Mouse (Mus musculus): ENCODE data around the gene Dock6.
"Not testable (repeated sequence)": the region's sequence is repeated elsewhere in the genome, so short reads cannot be mapped to it uniquely, and the experiment has no call there.

Gene Dock6

DNA sequence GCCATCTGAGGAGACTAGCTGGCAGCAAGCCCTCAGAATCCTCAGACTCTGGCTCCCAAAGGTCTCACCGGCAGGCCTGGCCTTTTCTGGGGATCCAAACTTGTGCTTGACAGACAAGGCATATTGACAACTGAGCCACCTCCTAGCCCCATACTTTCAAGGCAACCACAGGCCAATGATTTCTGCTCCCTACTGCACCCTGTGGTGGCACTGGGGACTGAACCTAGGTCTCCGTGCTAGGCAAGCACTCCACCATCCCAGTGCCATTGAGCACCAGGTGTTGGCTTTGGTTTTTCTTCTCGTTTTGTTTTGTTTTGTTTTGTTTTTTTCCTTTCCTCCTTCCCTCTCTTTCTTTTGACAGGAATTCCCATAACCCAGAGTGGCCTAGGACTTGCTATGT, 43.9 kb downstream of the Dock6 start:
- no peak for DNase-seq (ENCODE audit: low spot score)

DNA sequence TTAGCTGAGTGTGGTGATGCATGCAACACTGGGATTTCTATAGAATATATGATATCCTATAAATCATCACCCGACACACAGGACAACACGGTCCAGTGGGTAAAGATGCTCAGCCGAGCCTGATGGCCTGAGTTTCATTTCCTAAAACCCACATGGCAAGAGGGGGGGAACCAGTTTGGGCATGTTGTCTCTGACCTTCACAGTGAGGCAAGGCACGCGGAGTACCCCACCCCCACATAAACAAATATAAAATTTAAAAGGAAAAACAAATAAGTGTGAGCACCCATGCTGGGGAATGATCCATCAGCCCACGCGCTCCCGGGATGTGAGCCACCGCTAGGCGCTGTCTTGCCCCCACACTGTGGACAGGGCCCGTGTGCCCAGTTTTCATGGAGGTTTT, 45.5 kb downstream of the Dock6 start:
- DNase-seq (ENCODE audit: low spot score) = no peak

DNA sequence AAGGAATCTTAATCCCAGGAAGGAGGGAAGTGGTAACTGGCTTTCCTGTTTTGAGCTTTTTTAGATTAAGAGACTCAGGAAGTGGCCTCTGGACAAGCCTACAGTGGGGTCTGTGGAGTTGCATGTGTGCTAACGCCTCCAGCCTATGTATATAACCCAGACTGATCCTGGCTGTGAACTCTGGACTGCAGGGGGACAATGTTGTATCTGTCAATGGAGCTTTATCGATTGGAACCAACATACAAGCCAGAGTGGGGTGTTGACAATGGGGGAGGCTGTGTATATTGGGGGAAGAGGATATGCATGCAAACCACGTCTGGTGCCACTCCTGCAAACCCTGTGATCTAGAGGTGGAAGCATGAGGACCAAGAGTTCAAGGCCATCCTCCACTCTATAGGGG, 46.1 kb downstream of the Dock6 start:
- no peak for DNase-seq (ENCODE audit: low spot score)

DNA sequence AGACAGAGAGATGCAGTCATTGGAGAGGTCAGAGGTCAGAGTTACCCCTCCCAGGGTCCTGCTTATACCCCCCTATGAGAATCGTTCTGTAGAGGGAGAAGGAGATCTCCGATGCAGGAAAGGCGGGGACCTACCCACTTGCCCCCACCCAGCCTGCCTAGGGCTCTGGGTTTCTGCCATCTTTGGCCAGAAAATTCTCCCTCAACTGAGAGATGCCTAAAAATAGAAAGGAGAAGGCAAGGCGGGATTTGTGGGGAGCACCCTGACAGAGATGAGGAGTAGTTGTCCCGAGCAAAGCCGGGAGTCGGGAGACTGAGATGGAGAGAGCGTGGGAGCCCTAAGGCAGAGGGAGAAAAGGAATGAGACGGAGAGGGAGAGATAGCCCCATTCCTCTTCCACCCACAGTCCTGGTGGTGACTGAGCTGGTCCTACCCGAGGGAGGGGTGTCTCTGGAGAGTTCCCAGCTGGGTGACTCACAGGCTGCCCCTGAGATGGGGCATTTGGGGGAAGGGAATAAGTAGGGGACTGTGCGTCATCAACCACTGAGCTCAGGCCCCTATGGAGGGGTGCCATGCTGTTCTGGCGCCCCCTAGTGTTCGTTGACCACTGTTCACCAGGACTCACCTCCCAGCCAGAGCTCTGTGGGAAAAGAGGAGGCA, 48.3 kb downstream of the Dock6 start:
- peak; percentile 93 for DNase-seq (ENCODE audit: low spot score)

DNA sequence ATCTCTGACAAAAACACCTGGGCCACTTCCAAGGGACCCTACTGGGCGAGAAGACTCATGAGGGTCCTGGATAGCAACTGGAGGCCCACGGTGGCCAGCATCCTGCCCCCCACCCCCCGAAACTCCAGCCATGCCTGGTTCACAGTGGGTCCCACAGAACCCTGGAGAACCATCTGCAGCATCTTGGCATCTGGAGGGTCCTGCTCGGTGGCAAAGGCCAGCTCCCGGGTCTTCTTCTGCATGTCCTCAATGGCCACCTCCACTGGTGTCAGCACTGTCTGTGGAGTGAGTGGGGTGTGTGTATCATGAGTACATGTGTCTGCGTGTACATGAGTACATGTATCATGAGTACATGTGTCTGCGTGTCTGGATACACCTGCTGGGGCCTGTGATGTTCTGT, 50.8 kb downstream of the Dock6 start:
- no peak for DNase-seq (ENCODE audit: low spot score)

DNA sequence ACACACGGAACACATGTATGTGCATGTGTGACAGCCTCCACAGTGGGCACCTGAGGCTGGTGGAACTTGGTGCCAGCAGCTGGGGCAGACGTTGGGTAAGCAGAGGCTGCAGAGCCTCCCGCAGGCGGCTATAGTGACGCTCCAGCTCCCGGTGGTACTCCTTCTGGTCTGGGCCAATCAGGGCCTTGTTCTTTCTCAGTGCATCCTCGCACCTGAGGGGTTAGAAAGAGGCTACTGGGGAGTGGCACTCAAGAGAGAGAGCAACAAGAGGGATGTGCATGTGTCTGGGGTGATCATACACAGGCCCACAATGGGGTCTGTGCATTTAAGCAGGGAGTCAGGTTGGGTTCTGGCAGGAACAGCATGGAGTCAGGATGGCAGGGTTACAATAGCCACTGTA, 51.3 kb downstream of the Dock6 start:
- no peak for DNase-seq (ENCODE audit: low spot score)

DNA sequence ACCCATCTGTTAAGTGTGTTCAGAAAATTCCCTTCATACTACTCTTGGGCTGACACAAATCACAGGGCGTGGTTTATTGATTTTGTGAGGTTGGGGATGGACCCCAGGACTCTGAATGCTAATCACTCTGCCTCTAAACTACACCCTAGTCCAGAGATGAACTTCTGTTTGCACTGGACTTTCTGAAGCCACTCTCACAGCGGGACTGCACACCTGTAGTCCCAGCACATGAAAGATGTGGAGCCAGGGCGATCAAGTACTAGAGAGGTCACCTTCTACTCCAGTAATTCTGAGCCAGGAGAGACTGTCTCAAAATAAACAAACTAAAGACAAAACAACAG, 53.5 kb downstream of the Dock6 start:
- no peak for DNase-seq (ENCODE audit: low spot score)

DNA sequence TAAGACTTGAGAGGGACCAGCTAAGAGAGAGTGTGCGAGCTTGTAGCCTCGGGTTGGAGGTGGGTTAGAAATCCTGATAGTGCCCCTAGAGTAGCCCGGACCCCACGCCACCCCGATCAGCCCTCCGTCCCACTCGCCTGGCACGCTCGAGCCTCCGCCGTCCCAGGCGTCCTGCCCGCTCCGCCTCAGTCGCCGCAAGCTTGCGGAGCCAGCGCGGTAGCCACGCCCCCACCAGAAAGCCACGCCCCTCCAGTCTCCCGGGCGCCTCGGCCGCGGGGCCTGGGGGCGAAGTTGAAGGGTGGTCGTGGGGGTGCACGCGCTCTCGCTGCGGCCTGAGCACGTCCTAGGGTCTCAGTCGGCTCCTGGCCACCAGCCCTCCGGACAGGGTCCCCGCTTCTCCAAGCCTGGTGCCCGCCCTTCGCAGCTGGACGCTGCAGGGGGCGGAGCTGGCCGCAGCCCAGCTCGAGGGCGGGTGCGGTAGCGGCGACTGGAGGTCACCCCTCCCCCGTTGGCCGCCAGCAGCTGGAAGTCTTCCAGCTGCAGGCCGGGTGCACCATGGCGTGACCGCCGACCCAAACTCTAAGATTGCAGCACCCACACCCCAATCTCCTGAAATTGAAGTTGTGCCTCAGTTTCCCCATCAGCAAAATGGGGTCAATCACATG, 54.0 kb downstream of the Dock6 start, which contains the start of gene Kank2:
Gene Kank2, minus strand, starts transcription at position 400 of the 665 bp plus-strand sequence.
- DNase-seq (ENCODE audit: low spot score) = peak; percentile 98

DNA sequence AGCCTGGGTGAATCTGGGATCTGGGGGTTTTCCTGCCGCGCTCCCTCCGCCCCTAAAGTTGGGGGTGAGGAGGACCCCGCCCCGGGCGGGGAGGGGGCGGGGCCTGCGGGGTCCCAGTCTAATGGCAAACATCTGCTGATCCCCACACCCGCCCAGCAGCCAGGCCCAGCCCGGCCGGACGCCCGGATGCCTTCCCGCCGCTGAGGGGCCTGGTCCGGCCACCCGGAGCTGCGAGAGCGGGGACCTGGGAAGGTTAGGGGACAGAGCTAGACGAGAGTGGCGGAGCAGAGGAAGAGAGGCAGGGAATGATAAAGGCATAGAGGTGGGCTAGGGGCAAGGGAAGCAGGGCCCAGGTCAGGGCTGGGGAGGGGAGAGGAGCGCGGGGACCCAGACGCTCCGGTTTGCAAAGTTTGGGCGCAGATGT, 54.5 kb downstream of the Dock6 start:
- peak; percentile 84 for DNase-seq (ENCODE audit: low spot score)

DNA sequence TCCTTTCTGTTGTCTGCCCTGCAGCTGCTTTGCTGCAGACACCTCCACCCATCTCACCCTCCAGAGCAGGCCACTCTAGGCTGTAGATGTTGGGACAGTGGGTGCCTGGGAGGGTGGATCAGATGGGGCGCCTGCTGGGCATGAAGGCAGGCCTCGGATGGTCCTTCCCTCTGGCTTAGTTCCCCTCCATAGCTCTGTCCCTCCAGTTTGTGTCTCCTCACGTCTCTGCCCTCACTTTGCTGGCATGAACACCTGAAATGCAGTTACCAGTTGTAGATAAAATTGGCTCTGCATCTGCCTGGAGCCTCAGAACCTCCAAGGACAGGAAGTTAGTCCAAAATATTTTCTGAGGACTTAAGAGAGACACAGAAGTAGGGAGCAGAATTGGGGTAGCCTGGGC, 55.5 kb downstream of the Dock6 start:
- peak; percentile 43 for DNase-seq (ENCODE audit: low spot score)

DNA sequence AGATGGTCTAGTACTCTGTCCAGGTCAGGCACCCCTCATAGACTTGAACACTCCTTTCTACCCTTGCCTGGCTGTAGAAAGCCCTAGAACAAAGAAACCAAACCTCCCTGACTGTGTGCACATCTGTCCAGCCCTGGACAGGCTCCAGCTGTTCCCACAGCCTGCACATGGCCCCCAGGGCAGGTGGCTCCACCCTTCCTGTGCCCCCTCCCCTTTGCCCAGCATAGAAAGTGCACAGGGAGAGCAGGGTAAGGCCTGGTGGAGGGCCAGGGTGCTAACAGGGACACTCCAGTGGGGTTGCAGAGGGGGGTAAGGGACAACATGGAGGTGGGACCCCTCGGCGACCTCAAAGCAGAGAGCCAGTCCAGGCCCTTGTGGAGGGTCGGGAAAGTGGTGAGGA, 56.2 kb downstream of the Dock6 start:
- peak; percentile 43 for DNase-seq (ENCODE audit: low spot score)

DNA sequence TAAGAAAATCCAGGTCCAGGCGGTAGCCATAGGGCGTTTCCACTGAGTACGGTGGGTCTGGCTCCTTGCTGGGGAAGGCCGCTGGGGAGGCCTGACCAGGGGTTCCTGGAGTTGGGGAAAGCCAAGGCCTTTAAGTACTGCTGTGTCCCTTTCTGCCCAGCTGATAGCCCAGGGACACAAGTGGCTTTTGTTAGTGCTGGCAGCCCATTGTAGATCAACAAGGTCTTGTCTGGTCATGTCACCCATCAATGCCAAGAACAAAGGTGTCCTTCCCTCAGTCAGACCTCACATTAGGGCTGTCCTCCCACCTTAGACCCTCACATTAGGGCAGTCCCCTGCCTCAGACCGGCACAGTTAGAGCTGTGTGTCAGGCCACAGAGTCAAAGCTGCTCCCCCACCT, 56.9 kb downstream of the Dock6 start:
- DNase-seq (ENCODE audit: low spot score) = peak; percentile 49

DNA sequence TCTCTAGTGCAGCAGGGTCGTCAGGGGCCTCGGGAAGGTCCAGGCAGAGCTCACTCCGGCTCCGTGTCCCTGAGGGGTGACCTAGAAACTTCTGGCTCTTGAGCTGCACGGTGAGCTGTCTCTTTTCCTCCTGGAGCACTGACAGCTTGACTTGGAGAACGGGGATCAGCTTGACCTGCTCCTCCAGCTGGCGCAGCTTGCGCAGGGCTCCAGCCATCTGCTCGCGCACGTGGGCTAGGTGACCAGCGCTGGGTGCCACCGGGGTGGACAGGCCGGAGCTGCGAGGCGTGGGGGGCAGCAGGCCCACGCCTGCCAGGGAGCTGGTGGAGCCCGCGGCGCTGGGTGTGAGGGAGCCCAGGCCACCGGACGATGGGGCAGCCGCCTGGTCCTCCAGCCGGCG, 57.5 kb downstream of the Dock6 start:
- DNase-seq (ENCODE audit: low spot score) = no peak

DNA sequence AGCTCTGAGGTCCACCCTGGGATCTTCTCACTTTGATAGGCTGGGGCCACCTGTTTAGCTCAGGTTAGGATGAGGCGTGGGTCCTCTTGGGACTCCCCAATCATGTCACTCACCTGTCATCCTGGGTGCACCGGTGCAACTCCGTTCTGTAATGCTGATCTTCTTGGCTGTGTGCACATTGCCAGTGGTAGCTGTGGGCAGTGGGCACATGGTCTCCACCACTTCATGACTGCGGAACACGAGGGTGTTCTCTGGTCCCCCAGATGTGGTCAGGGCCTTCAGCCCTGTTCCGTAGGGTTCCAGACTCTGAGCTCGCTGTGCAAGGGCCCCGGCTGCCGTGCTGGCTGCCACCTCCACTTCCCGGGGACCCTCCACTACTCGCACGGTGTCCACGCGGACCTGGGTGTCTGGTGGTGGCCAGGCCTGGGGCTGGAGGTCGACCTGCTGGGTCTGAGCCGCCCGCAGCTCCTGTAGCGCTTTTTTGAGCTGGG, 58.0 kb downstream of the Dock6 start:
- peak; percentile 43 for DNase-seq (ENCODE audit: low spot score)

DNA sequence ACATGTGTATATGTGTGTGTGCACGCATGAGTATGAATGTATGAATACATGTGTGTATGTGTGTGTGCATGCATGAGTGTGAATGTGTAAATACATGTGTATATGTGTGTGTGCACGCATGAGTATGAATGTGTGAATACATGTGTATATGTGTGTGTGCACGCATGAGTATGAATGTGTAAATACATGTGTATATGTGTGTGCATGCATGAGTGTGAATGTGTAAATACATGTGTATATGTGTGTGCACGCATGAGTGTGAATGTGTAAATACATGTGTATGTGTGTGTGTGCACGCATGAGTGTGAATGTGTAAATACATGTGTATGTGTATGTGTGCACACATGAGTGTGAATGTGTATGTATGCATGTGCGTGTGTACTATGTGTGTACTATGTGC, 58.9 kb downstream of the Dock6 start:
- DNase-seq (ENCODE audit: low spot score) = not testable (repeated sequence)

DNA sequence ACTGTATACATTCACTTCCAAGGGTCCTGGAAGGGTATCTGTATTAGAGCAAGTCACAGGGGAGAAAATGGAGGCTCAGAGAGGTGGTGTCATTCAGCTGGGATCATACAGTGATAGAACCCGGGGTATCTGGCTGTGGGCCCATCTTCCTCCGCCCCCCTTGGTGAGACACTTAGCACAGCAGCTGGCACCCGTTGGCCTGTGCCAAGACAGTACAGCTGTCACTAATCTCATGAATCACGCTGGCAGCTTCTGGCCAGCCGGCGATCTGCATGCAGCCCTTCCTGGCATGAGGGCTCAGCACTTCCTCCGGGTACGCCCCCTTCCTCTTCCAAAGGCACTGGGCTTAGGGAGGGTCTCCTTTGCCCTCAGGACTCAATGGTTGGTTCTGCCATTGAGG, 59.8 kb downstream of the Dock6 start:
- peak; percentile 68 for DNase-seq (ENCODE audit: low spot score)

DNA sequence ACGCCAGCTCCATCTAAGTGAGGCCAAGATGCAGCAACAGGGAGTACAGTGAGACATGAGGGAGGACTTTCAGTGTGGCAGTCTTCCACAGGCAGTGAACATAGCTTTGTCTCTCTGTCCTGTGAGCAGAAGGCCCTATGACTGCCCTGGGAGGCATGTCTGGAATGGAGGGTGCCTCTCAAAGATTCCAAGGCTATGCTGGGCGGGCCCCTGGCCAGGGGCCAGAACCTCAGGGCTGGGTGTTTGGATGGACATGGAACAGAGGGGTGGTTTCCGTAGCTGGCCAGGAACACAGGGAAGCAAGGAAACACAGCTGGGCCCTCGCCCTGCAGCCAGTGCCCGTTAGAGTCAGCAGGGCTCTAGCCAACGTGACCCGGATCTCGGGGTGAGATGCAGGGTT, 60.6 kb downstream of the Dock6 start:
- DNase-seq (ENCODE audit: low spot score) = peak; percentile 80

DNA sequence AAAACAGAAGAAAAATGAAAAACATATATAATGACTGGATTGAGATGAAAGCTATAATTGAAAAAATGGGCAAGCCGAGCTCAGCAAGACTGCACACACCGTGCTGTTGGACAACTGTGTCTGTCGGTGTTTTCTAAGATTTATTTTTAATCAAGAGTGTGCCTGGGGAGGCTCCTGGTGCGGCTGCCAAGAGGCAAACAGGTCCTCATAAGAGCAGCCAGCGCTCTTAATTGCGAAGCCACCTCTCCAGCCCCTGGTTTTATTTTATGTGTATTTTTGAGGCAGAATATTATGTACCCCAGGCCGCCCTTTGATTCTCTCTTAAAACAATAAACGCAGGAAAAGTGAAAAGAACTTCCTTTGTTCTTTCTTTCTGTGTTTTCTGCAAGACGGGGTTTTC, 64.2 kb downstream of the Dock6 start:
- no peak for DNase-seq (ENCODE audit: low spot score)

DNA sequence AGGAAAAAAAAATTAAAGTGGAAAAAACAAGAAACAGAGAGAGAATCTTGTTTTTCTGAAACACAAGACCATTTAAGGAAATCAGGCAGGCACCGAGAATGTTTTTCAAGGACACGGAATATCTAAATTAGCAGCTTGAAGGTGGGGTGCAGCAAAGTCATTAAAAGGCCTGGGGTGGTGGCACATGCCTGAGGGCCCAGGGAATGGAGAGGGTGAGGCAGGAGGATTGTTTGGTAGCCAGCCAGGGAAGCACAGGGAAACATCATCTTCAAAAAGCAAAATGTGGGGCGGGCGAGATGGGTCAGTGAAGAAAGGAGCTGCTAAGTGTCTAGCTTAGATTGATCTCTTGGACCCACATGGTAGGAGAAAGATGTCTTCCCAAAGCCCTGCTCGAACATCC, 64.8 kb downstream of the Dock6 start:
- no peak for DNase-seq (ENCODE audit: low spot score)

DNA sequence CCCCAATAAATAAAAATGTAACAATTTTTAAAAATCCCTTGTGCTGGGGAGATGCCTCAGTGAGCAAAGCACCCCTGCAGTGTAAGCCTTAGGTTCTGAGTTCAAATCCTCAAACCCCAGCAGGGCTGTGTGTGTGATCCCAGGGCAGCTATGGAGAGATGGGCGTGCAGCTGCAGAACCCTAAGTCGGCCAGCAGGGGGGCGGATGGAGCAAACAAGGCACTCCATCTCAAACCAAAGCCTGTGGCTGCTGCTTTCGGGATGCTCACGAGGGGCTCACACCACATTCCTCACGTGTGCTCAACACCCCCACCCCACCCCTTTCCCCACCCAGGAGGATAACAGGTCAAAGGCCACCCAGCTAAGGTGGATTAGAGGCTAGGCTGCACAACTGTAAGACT, 65.5 kb downstream of the Dock6 start:
- peak; percentile 83 for DNase-seq (ENCODE audit: low spot score)

DNA sequence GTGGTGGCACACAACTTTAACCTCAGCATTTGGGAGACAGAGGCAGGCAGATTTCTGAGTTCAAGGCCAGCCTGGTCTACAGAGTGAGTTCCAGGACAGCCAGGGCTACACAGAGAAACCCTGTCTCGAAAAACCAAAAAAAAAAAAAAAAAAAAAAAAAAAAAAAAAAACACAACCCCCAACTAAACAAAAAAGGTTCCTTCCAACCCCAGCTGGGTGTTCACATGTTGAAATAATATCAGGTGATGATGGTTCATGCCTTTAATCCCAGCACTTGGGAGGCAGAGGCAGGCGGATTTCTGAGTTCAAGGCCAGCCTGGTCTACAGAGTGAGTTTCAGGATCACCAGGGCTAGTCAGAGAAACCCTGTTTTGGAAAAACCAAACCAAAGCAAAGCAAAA, 66.1 kb downstream of the Dock6 start:
- DNase-seq (ENCODE audit: low spot score) = not testable (repeated sequence)

DNA sequence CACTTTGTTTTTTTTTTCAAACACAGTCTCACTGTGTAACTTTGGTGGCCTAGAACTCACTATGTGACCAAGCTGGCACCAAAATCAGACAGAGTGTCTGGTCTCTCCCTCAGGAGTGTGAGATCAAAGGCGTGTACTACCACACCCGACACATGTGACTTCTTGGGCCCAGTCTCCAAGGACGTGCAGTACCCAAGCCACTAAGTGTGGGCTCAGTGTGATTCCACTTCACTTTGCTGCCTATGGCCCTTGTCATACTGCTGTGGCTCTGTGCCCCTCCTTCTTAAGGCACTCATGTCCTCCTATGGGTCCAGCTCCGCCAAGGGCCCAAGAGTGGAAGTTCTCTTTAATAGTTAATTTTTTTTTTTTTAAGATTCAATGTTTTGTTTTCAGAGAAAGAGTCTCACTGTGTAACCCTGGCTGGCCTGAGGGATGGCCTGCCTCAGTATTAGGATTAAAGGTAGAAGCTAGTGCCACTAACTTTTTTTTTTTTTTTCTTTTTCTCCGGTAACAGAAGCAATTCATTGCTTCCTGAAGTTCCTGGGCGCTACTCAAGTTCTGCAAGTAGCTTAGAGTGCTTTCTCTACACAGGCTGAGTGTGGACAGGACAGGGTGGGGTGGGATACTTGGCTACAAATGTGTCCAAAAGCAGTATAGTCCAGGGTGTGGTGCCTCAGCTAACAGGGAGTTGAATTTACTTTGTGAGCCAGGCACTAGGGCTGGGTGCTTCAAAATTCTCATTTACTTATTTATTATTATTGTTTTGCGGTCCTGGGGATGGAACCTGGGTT, 67.7 kb downstream of the Dock6 start:
- DNase-seq (ENCODE audit: low spot score) = no peak
